Mouse (Mus musculus) central nervous system, embryonic 11.5 days (tissue): ENCODE measurements around the gene Pfn2. TPM values are rescaled to one million over a fixed set of nuclear protein-coding genes. Genes with fewer than 3 reads are reported as not detected.

Experiments
- polyA plus RNA-seq: library from polyadenylated mRNA; depleted of rRNA; stranded (reverse); fragments of >200 nt; gene quantifications from 2 replicates; pipeline ENCODE4 v1.2.3, GENCODE M21; 2012; rRNA removed

Pfn2 gene
- 127 and 200 TPM in 2 replicates for polyA plus RNA-seq

GRCm38 (mm10) chr3:57847760-57848185 is at the start of gene Pfn2:
TSS of gene Pfn2 (minus strand) at chr3:57848079.

Other genes starting within 250 kb of the Pfn2 start
- gene Commd2, start 196.4 kb downstream of the Pfn2 start, polyA plus RNA-seq = 42.8 and 63.5 TPM in 2 replicates
- 0.02 TPM in 1 of 2 replicates, not detected in the other for gene Ankub1, start 155.3 kb downstream of the Pfn2 start, polyA plus RNA-seq
- gene Rnf13, start 112.0 kb downstream of the Pfn2 start, polyA plus RNA-seq = 22.6 and 31.1 TPM in 2 replicates